Mouse (Mus musculus) limb, embryonic 14.5 days (tissue): ENCODE measurements at regions not wholly inside any gene's neighbourhood (a gene's known extent, or its start where the extent isn't known, plus 50 kb on each side); places are given as distances from the start of the nearest gene placed in this dataset.

Experiments
- ATAC-seq: fragments of 200-750 bp; cut with Nextera tagmentation; 2 replicates; pipeline ENCODE4 v1.8.0; 2017; ENCODE audit warnings: low read depth, moderate number of reproducible peaks, moderate TSS enrichment; ENCODE audit not compliant: low FRiP score
- DNase-seq: peaks from one replicate; pipeline ENCODE4 v3.0.0-alpha.2; 2015; ENCODE audit warnings: low spot score
- H3K27ac ChIP-seq: fragments of 300-500 bp; sonication (generic); replicated peaks from 2 replicates; pipeline ENCODE4 v1.5.1; 2014; ENCODE audit warnings: low read depth, mild to moderate bottlenecking, low read length, moderate library complexity, mixed read lengths
- H3K27me3 ChIP-seq: fragments of 300-500 bp; sonication (generic); 2 replicates; pipeline ENCODE4 v1.6.1; 2014; ENCODE audit warnings: low read length, mixed read lengths; ENCODE audit not compliant: control insufficient read depth, insufficient read depth
- H3K36me3 ChIP-seq: fragments of 300-500 bp; sonication (generic); 2 replicates; pipeline ENCODE4 v1.6.1; 2014; ENCODE audit warnings: mild to moderate bottlenecking, low read length, moderate library complexity, mixed read lengths; ENCODE audit not compliant: control insufficient read depth, insufficient read depth
- H3K4me1 ChIP-seq: fragments of 300-500 bp; sonication (generic); 2 replicates; pipeline ENCODE4 v1.6.1; 2014; ENCODE audit warnings: antibody characterized with exemption, low read length, mixed read lengths; ENCODE audit not compliant: control insufficient read depth, insufficient read depth
- H3K4me2 ChIP-seq: fragments of 300-500 bp; sonication (generic); replicated peaks from 2 replicates; pipeline ENCODE4 v1.6.1; 2014; ENCODE audit warnings: low read depth, mild to moderate bottlenecking, low read length, moderate library complexity; ENCODE audit not compliant: severe bottlenecking
- H3K4me3 ChIP-seq: fragments of 300-500 bp; sonication (generic); replicated peaks from 2 replicates; pipeline ENCODE4 v1.5.1; 2014; ENCODE audit warnings: low read length
- H3K9ac ChIP-seq: fragments of 300-500 bp; sonication (generic); 2 replicates; pipeline ENCODE4 v1.6.1; 2014; ENCODE audit warnings: mild to moderate bottlenecking, low read depth, low read length, moderate library complexity; ENCODE audit not compliant: severe bottlenecking
- H3K9me3 ChIP-seq: fragments of 300-500 bp; sonication (generic); 2 replicates; pipeline ENCODE4 v1.6.1; 2016; ENCODE audit warnings: low read length; ENCODE audit not compliant: control insufficient read depth
- POLR2A ChIP-seq: fragments of 200-500 bp; IDR thresholded peaks from 2 replicates; pipeline ENCODE4 v1.8.0; 2012; ENCODE audit warnings: inconsistent platforms, mild to moderate bottlenecking, moderate library complexity, borderline replicate concordance; ENCODE audit not compliant: insufficient read depth, insufficient read length; ENCODE audit errors: extremely low read depth
- WGBS: fragments of 180-500 bp; shearing (Covaris S2); extraction: QIAGEN DNeasy Blood & Tissue Kit; methylation state at CpG from one replicate; pipeline ENCODE4 v1.1.7; 2014; 5-methylcytosine and 5-hydroxymethylcytosine counted together

DNA sequence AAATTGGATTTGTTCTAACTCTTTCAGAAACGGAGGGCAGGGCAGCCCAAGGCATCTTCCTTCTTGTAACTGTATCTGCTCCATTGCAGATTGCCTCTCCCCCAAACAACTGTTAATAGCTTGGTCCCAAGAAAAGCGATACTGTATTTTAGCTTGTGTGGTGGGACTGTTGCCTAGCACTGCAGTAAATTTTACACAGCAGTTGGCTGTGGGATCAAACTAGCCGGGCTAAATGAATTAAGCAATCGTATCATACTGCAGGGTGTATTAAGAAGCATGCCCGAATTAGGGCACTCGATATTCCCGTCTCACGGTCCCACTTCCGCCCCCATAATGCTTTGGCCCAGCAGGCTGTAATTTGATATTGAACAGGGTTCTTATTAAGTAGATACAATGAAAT, 210.2 kb upstream of the 1700056E22Rik start:
- DNase-seq, result peak; percentile 74
- Histone ChIP-seq H3K36me3 (no peaks in the 10 kb centered on the region), H3K9me3 (no peaks in the 10 kb centered on the region), H3K4me3 (peak overlapping the region; percentile 19; the same call in 1 of the 2 replicates), H3K9ac (peak overlapping the region; percentile 39), H3K4me2 (peak overlapping the region; percentile 45), H3K27me3 (no peaks in the 10 kb centered on the region), H3K27ac (no peak overlapping the region), H3K4me1 (peaks cover 8% of the 10 kb centered on the region)
- whole genome bisulfite sequencing, result 15% methylated on average over 9 of the region's 9 CpGs
- ATAC-seq, result peak; percentile 91
- no peak for TF ChIP-seq POLR2A

DNA sequence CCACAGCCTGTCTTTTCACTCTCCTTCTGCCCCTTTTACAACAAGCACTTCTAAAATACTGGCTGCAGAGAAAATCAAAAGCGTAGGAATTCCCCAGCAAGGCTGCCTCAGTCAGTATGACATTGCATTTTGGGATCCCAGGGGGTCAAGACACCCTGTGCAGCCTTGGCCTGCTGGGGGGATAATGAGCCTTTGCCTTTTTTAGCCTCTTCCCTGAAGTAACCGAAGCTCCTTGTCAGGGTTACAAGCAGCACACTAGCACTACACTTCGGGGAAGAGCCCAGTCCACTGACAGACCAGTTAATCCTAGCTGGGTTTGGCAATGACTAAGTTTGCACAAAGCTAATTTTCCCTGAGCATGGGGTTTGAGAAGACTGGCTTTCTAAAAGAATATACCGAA, 207.7 kb upstream of the 1700056E22Rik start:
- no peak for ATAC-seq

GRCm38 (mm10) chr1:184235131-184235983, 201.3 kb upstream of the 1700056E22Rik start:
- H3K4me2 ChIP-seq, result peak overlapping the region; percentile 46
- no peak overlapping the region for H3K27ac ChIP-seq
- H3K9me3 ChIP-seq, result no peaks in the 10 kb centered on the region
- DNase-seq (peak; percentile 77), ATAC-seq (peak; percentile 47; the same call in 1 of the 2 replicates)
- WGBS, result 24% methylated on average over 25 of the region's 25 CpGs
- no peaks in the 10 kb centered on the region for H3K4me1 ChIP-seq
- no peak for TF ChIP-seq POLR2A
- no peaks in the 10 kb centered on the region for H3K36me3 ChIP-seq
- no peaks in the 10 kb centered on the region for H3K27me3 ChIP-seq
- H3K9ac ChIP-seq, result no peak overlapping the region
- H3K4me3 ChIP-seq, result peak overlapping the region; percentile 22

More for the DNA sequence above, 207.7 kb upstream of the 1700056E22Rik start:
- H3K27me3 ChIP-seq, result no peaks in the 10 kb centered on the region
- no peak for TF ChIP-seq POLR2A
- no peak overlapping the region for H3K27ac ChIP-seq
- peaks cover 8% of the 10 kb centered on the region for H3K4me1 ChIP-seq
- WGBS, result 59% methylated on average over 4 of the region's 4 CpGs
- no peaks in the 10 kb centered on the region for H3K9me3 ChIP-seq
- H3K4me2 ChIP-seq, result no peak overlapping the region
- DNase-seq, result no peak
- H3K9ac ChIP-seq, result no peak overlapping the region
- no peaks in the 10 kb centered on the region for H3K36me3 ChIP-seq
- no peak overlapping the region for H3K4me3 ChIP-seq

DNA sequence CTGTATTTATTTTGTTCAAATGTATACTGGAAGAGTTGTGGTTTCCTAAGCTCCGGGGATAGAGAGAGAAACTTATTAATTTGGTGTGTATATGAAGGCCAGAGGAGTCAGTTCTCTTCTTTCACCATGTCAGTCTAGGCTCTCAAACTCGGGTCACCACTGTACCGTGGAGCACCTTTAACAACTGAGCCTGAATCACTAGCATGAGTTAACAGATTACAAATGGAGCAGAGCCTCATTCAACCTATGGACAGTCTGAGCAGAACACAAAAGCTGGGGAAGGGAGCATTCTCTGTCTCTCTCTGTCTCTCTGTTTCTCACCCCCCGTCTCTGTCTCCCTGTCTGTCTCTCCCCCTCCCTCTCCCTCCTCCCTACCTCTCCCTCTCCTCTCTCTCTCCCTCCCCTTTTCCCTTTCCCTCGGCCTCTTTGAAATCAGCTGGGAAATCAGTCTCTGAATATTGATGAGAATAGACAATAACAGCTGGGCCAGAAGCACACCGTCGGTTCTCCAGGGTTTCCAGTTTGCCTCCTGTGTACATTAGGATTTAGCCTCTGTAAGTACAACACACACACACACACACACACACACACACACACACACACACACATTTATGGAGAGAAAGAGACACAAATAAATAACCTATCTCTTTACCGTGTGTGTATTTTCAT, 200.4 kb upstream of the 1700056E22Rik start:
- WGBS, result 71% methylated on average over 8 of the region's 8 CpGs
- H3K4me3 ChIP-seq, result no peak overlapping the region
- no peak overlapping the region for H3K4me2 ChIP-seq
- no peaks in the 10 kb centered on the region for H3K27me3 ChIP-seq
- H3K27ac ChIP-seq, result no peak overlapping the region
- TF ChIP-seq POLR2A, result no peak
- H3K9me3 ChIP-seq, result no peaks in the 10 kb centered on the region
- DNase-seq, result no peak
- H3K9ac ChIP-seq, result no peak overlapping the region
- H3K36me3 ChIP-seq, result no peaks in the 10 kb centered on the region
- ATAC-seq, result no peak
- H3K4me1 ChIP-seq, result no peaks in the 10 kb centered on the region

DNA sequence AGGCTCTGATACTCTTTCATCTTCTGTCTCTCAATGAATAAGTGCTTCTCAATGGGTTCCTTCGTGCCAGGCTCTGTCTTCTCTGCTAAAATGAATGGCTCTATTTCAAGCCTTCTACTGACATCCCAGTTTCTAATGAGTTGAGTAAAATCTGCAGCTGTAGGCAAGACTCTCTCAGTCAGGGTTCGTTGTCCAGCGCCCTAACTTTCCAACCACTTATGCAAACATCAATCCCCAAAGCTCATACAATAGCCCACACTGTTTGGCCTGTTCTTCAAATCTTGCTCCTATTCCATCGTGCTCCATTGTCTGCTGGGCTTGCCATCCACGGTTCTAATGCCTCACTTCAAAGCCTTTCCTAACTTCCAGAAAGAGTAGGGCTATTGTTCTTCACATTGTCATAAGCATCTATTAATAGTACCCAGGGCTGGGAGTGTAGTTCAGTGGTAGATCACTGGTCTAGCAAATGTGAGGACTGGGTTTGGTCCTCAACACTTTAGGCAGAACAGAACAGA, 199.7 kb upstream of the 1700056E22Rik start:
- ATAC-seq (no peak), DNase-seq (no peak)
- Histone ChIP-seq H3K9ac (no peak overlapping the region), H3K36me3 (no peaks in the 10 kb centered on the region), H3K27me3 (no peaks in the 10 kb centered on the region), H3K4me2 (no peak overlapping the region), H3K9me3 (no peaks in the 10 kb centered on the region), H3K4me3 (no peak overlapping the region), H3K4me1 (no peaks in the 10 kb centered on the region), H3K27ac (no peak overlapping the region)
- 80% methylated on average over 5 of the region's 5 CpGs for WGBS
- no peak for TF ChIP-seq POLR2A
